Mouse (Mus musculus): ENCODE data around the gene Itprid2. TPM values are rescaled to one million over a fixed set of nuclear protein-coding genes. Genes with fewer than 3 reads are reported as not detected.
"Not testable (repeated sequence)": the region's sequence is repeated elsewhere in the genome, so short reads cannot be mapped to it uniquely, and the experiment has no call there.

Itprid2 gene
- polyA plus RNA-seq (2014; fragmentation: Nextera tagmentation; extraction: Ambion mirVana) = 7.8 and 8.0 TPM in 2 replicates

DNA sequence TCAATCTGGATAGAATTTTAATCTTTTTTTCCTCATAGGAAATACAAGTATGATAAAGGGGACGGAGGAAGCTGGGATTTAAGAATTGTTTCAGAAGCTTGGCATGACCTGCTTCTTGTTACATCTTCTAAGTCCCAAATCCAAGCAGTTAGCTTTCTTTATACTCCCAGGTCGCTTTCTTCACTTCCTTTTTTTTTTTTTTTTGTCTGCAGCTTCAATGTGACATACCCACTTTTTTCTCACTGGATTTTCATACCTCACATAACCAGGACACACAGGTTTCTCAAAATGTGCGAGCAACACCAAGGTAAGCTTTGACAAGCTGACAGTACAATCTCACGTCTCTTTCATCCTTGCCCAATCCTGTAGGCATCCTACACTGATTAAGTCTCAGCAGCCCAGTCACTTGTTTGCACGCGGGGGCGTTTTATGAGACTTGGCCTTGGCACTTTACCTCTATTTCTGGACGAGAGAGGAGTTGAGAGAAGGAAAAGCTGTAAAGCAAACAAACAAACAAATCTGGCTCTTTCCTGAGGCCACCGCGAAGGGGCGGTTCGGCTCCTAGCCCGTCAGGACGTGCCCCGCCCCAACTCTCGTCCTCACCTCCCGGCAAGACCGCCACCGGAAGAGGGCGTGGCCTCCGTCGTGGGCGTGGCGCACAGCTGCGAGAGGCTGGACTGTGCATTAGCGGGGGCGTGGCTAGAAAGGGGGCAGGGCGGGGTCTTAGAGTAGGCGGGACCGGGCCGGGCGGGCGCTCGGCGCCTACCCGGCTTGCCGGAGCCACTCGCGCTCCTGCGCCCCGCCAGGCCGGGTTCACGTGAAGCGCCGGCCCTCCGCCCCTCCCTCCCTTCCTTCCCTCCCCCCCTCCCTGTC, at the start of gene Itprid2:
TSS of gene Itprid2 (plus strand) at position 825 of the 873 bp plus-strand sequence.
- WGBS = 3% methylated on average over 41 of the region's 46 CpGs
- H3K4me2 ChIP-seq (replicated peaks; ENCODE audit: low read depth, low read length) = peak within 1 kb of the TSS; percentile 94
- no peaks in the 10 kb centered on the region for H3K9me3 ChIP-seq (ENCODE audit: control insufficient read depth, low read length)
- H3K9ac ChIP-seq (ENCODE audit: low read depth, low read length) = peak within 1 kb of the TSS; percentile 60
- no peaks in the 10 kb centered on the region for H3K36me3 ChIP-seq (ENCODE audit: control insufficient read depth, insufficient read depth, low read length)
- DNase-seq (ENCODE audit: low spot score) = peak; percentile 99
- H3K27me3 ChIP-seq (ENCODE audit: control insufficient read depth, insufficient read depth, low read length) = no peaks in the 10 kb centered on the region
- H3K4me3 ChIP-seq (ENCODE audit: low read depth, low read length) = peak within 1 kb of the TSS; percentile 76
- peak within 1 kb of the TSS; percentile 73 for H3K27ac ChIP-seq (ENCODE audit: low read depth, low read length)
- no peaks in the 10 kb centered on the region for H3K4me1 ChIP-seq (replicated peaks; ENCODE audit: control insufficient read depth, insufficient read depth, low read length)
- ATAC-seq (ENCODE audit: low FRiP score) = peak; percentile 100

DNA sequence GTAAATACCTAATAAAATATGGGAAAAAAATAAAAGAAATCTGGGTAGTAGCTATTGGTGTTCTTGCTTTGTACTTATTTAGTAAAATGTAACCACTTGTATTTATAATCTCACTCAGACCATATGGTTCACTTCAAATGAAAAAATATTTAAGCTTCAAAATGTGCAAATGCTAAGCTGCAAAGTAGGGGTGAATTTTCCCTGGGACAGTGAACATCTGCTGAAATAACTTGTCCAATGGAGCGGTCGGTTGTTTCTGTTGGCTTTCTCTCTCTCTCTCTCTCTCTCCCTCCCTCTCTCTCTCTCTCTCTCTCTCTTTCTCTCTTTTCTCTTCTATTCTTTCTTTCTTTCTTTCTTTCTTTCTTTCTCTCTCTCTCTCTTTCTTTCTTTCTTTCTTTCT, 39.0 kb upstream of the Itprid2 start:
- DNase-seq (ENCODE audit: low spot score) = no peak
- H3K4me3 ChIP-seq (ENCODE audit: low read depth, low read length) = no peak overlapping the region
- H3K27me3 ChIP-seq (ENCODE audit: control insufficient read depth, insufficient read depth, low read length) = no peaks in the 10 kb centered on the region
- no peak overlapping the region for H3K9ac ChIP-seq (ENCODE audit: low read depth, low read length)
- no peaks in the 10 kb centered on the region for H3K9me3 ChIP-seq (ENCODE audit: control insufficient read depth, low read length)
- 91% methylated on average over 2 of the region's 2 CpGs for WGBS
- no peaks in the 10 kb centered on the region for H3K4me1 ChIP-seq (replicated peaks; ENCODE audit: control insufficient read depth, insufficient read depth, low read length)
- no peaks in the 10 kb centered on the region for H3K36me3 ChIP-seq (ENCODE audit: control insufficient read depth, insufficient read depth, low read length)
- no peak for ATAC-seq (ENCODE audit: low FRiP score)
- H3K27ac ChIP-seq (ENCODE audit: low read depth, low read length) = no peak overlapping the region
- no peak overlapping the region for H3K4me2 ChIP-seq (replicated peaks; ENCODE audit: low read depth, low read length)

DNA sequence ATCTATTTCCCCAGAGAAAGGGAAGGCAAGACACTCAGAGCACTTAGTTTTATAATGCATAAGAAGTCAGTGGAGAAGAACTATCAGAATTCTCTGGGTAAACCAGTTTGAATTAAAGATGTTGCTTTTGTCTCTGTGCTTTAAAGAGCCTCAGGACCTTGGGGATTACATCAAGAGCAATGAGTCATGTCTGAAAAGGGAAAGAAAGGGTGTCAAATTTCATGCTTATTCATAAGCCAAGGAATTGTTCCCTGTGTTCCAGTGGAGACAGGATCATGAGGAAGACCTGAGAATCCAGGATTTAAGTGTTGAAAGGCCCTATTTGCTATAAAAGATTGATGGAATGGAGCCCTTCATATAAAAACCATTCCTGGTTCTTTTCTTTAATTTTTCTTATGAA, 38.1 kb upstream of the Itprid2 start:
- ATAC-seq (ENCODE audit: low FRiP score) (no peak), DNase-seq (ENCODE audit: low spot score) (peak; percentile 6)
- no peaks in the 10 kb centered on the region for H3K9me3 ChIP-seq (ENCODE audit: control insufficient read depth, low read length)

DNA sequence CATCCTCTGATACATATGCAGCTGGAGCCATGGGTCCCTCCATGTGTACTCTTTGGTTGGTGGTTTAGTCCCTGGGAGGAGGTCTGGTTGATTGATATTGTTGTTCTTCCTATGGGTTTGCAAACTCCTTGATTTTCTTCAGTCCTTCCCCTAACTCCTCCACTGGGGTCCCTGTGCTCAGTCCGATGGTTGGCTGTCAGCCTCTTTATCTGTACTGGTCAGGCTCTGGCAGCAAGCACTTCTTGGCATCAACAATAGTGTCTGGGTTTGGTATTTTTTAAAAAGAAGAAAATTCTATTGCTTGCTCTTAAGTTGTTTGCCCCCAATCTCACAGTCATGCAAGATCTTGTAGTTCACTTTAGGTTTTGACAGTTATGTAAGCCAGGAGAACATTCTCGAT, 34.0 kb upstream of the Itprid2 start:
- H3K4me3 ChIP-seq (ENCODE audit: low read depth, low read length); H3K36me3 ChIP-seq (ENCODE audit: control insufficient read depth, insufficient read depth, low read length); H3K27me3 ChIP-seq (ENCODE audit: control insufficient read depth, insufficient read depth, low read length); H3K27ac ChIP-seq (ENCODE audit: low read depth, low read length); H3K9me3 ChIP-seq (ENCODE audit: control insufficient read depth, low read length); H3K9ac ChIP-seq (ENCODE audit: low read depth, low read length); DNase-seq (ENCODE audit: low spot score); H3K4me1 ChIP-seq (replicated peaks; ENCODE audit: control insufficient read depth, insufficient read depth, low read length); H3K4me2 ChIP-seq (replicated peaks; ENCODE audit: low read depth, low read length); ATAC-seq (ENCODE audit: low FRiP score): not testable (repeated sequence)
- WGBS = 71% methylated on average over 2 of the region's 2 CpGs

More for the DNA sequence above, 38.1 kb upstream of the Itprid2 start:
- H3K36me3 ChIP-seq (ENCODE audit: control insufficient read depth, insufficient read depth, low read length) = no peaks in the 10 kb centered on the region
- no peak overlapping the region for H3K27ac ChIP-seq (ENCODE audit: low read depth, low read length)
- no peak overlapping the region for H3K4me2 ChIP-seq (replicated peaks; ENCODE audit: low read depth, low read length)
- H3K9ac ChIP-seq (ENCODE audit: low read depth, low read length) = no peak overlapping the region
- no peaks in the 10 kb centered on the region for H3K4me1 ChIP-seq (replicated peaks; ENCODE audit: control insufficient read depth, insufficient read depth, low read length)
- no peak overlapping the region for H3K4me3 ChIP-seq (ENCODE audit: low read depth, low read length)
- no peaks in the 10 kb centered on the region for H3K27me3 ChIP-seq (ENCODE audit: control insufficient read depth, insufficient read depth, low read length)

DNA sequence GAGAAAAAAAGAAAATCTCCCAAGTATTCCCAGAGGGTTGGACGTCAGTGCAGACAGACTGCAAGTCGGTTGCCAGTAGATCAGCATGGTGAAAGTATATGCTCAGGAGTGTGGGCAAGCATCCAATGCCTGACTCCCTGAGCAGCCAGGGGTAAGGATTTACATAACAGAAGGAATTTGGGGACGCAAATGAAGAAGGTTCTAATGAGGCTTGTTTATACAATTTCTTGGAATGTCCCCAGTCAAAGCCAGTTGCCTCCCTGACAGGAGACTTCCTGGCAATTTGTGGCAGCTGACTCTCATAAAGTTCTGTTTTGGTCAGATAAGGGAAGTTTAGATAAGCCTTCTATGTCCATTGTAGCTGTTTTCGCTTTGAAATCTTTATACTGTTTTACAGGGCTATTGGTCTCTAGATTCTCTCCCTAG, 33.4 kb upstream of the Itprid2 start:
- no peak for DNase-seq (ENCODE audit: low spot score)
- 39% methylated on average over 4 of the region's 4 CpGs for WGBS
- no peak overlapping the region for H3K9ac ChIP-seq (ENCODE audit: low read depth, low read length)
- no peaks in the 10 kb centered on the region for H3K4me1 ChIP-seq (replicated peaks; ENCODE audit: control insufficient read depth, insufficient read depth, low read length)
- no peak for ATAC-seq (ENCODE audit: low FRiP score)
- no peak overlapping the region for H3K27ac ChIP-seq (ENCODE audit: low read depth, low read length)
- no peak overlapping the region for H3K4me3 ChIP-seq (ENCODE audit: low read depth, low read length)
- no peaks in the 10 kb centered on the region for H3K9me3 ChIP-seq (ENCODE audit: control insufficient read depth, low read length)
- no peaks in the 10 kb centered on the region for H3K36me3 ChIP-seq (ENCODE audit: control insufficient read depth, insufficient read depth, low read length)
- H3K4me2 ChIP-seq (replicated peaks; ENCODE audit: low read depth, low read length) = no peak overlapping the region
- H3K27me3 ChIP-seq (ENCODE audit: control insufficient read depth, insufficient read depth, low read length) = no peaks in the 10 kb centered on the region

DNA sequence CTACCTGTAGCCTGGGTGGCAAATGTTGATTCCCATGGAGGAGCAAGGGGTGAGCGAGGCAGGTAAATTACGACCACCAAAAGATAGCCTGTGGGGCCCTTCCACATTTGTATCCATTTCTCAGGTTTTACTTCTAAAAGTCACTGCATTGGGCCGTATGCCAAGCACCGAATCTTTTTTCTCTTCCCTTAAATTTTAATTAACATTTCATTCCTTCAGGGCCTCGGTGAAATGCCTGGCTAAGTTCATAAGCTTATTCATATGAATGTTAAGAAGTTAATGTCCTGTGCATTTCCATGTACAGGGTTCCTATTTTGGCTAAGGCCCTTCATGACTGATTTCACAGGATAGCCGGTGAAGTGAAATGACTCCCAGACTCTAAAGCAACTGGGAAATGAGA, 32.8 kb upstream of the Itprid2 start:
- Histone ChIP-seq H3K27me3 (ENCODE audit: control insufficient read depth, insufficient read depth, low read length) (no peaks in the 10 kb centered on the region), H3K9ac (ENCODE audit: low read depth, low read length) (no peak overlapping the region), H3K27ac (ENCODE audit: low read depth, low read length) (no peak overlapping the region), H3K36me3 (ENCODE audit: control insufficient read depth, insufficient read depth, low read length) (no peaks in the 10 kb centered on the region), H3K9me3 (ENCODE audit: control insufficient read depth, low read length) (no peaks in the 10 kb centered on the region), H3K4me2 (replicated peaks; ENCODE audit: low read depth, low read length) (no peak overlapping the region), H3K4me1 (replicated peaks; ENCODE audit: control insufficient read depth, insufficient read depth, low read length) (no peaks in the 10 kb centered on the region), H3K4me3 (ENCODE audit: low read depth, low read length) (no peak overlapping the region)
- ATAC-seq (ENCODE audit: low FRiP score) (no peak), DNase-seq (ENCODE audit: low spot score) (no peak)
- 86% methylated on average over 6 of the region's 6 CpGs for WGBS

DNA sequence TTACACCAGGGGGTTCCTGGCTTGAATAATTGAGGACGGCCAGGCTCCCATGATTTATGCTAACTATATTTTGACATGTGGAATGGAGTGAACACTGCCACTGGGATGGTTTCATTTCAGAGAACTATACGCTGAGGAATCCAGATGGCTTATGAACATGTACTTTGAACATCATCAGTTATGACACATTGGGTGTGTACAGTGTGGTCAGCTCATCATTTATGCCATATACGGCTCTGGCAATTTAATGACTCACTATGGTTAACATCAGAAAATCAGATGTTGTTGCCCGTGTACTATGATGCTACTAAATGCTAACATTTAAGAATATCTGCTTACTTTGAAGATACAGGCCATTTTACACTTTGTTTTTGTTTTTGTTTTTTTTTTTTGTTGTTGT, 31.8 kb upstream of the Itprid2 start:
- no peak for DNase-seq (ENCODE audit: low spot score)
- Histone ChIP-seq H3K4me2 (replicated peaks; ENCODE audit: low read depth, low read length) (no peak overlapping the region), H3K4me3 (ENCODE audit: low read depth, low read length) (no peak overlapping the region), H3K27ac (ENCODE audit: low read depth, low read length) (no peak overlapping the region), H3K9ac (ENCODE audit: low read depth, low read length) (no peak overlapping the region), H3K27me3 (ENCODE audit: control insufficient read depth, insufficient read depth, low read length) (no peaks in the 10 kb centered on the region), H3K9me3 (ENCODE audit: control insufficient read depth, low read length) (no peaks in the 10 kb centered on the region), H3K4me1 (replicated peaks; ENCODE audit: control insufficient read depth, insufficient read depth, low read length) (no peaks in the 10 kb centered on the region), H3K36me3 (ENCODE audit: control insufficient read depth, insufficient read depth, low read length) (no peaks in the 10 kb centered on the region)
- WGBS = 86% methylated on average over 4 of the region's 4 CpGs
- no peak for ATAC-seq (ENCODE audit: low FRiP score)

DNA sequence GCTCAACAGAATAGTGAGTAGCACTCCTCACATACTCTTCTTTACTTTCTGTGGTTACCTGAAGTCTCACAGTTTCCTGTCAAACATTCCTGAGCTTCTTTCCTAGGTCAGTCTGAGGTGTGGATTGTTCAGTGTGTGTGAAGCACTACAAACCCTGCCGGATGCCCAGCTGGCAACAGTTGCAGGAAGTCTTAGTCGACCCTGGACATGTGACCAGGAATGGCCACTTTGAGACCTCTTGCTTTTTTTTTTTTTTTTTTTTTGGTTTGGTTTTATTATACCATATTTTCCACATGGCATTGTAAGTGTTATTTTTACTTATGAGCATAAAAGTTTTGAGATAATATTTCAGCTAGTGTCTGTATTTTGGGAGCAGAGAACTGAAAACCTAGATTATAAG, 29.1 kb upstream of the Itprid2 start:
- no peaks in the 10 kb centered on the region for H3K36me3 ChIP-seq (ENCODE audit: control insufficient read depth, insufficient read depth, low read length)
- no peak overlapping the region for H3K4me3 ChIP-seq (ENCODE audit: low read depth, low read length)
- no peaks in the 10 kb centered on the region for H3K4me1 ChIP-seq (replicated peaks; ENCODE audit: control insufficient read depth, insufficient read depth, low read length)
- DNase-seq (ENCODE audit: low spot score) (no peak), ATAC-seq (ENCODE audit: low FRiP score) (no peak)
- H3K9me3 ChIP-seq (ENCODE audit: control insufficient read depth, low read length) = no peaks in the 10 kb centered on the region
- WGBS = 76% methylated on average over 2 of the region's 2 CpGs
- no peaks in the 10 kb centered on the region for H3K27me3 ChIP-seq (ENCODE audit: control insufficient read depth, insufficient read depth, low read length)
- no peak overlapping the region for H3K27ac ChIP-seq (ENCODE audit: low read depth, low read length)
- no peak overlapping the region for H3K9ac ChIP-seq (ENCODE audit: low read depth, low read length)
- H3K4me2 ChIP-seq (replicated peaks; ENCODE audit: low read depth, low read length) = no peak overlapping the region

DNA sequence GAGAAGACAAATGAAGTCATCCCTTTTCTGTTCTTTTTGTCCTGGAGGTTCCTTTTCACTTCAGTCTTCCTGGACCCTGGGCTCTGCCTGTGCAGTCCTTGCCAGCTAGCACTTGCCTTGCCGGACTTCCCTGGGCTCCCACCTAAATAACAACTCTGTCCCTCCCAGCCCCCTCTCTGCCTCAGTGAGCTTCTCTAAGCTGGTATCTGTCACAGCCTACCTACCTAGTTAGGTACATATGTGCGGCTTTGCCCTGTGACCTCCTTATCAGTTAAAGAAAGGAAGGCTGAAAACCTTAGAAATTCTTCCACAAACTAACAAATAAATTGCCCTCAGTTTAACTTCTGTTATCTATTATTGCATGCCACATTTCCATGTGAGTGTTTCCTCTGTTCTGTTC, 28.0 kb upstream of the Itprid2 start:
- Histone ChIP-seq H3K4me2 (replicated peaks; ENCODE audit: low read depth, low read length) (no peak overlapping the region), H3K27me3 (ENCODE audit: control insufficient read depth, insufficient read depth, low read length) (no peaks in the 10 kb centered on the region), H3K36me3 (ENCODE audit: control insufficient read depth, insufficient read depth, low read length) (no peaks in the 10 kb centered on the region), H3K9ac (ENCODE audit: low read depth, low read length) (no peak overlapping the region), H3K27ac (ENCODE audit: low read depth, low read length) (no peak overlapping the region), H3K4me3 (ENCODE audit: low read depth, low read length) (no peak overlapping the region), H3K9me3 (ENCODE audit: control insufficient read depth, low read length) (no peaks in the 10 kb centered on the region), H3K4me1 (replicated peaks; ENCODE audit: control insufficient read depth, insufficient read depth, low read length) (no peaks in the 10 kb centered on the region)
- DNase-seq (ENCODE audit: low spot score) (no peak), ATAC-seq (ENCODE audit: low FRiP score) (no peak)
- WGBS = 79% methylated on average over 2 of the region's 2 CpGs
